Mouse (Mus musculus) cerebellum, adult 8-10 months (tissue): ENCODE measurements at regions not wholly inside any gene's neighbourhood (a gene's known extent, or its start where the extent isn't known, plus 50 kb on each side); places are given as distances from the start of the nearest gene placed in this dataset.
"Not testable (repeated sequence)": the region's sequence is repeated elsewhere in the genome, so short reads cannot be mapped to it uniquely, and the experiment has no call there.

ENCODE experiments used
- DNase-seq: peaks from one replicate; pipeline ENCODE4 v3.0.0; 2022

GRCm38 (mm10) chr4:9724801-9725200 is 1149.5 kb upstream of the 2610301B20Rik start:
- not testable (repeated sequence) for DNase-seq

GRCm38 (mm10) chr4:9737691-9738090 is 1136.6 kb upstream of the 2610301B20Rik start:
- no peak for DNase-seq

- DNase-seq = no peak
These were observed 1126.8 kb upstream of the 2610301B20Rik start for GRCm38 (mm10) chr4:9747411-9747938.

- DNase-seq = no peak
These were observed 1126.2 kb upstream of the 2610301B20Rik start for GRCm38 (mm10) chr4:9748110-9748509.

- DNase-seq = no peak
These were observed 1124.4 kb upstream of the 2610301B20Rik start for GRCm38 (mm10) chr4:9749877-9750276.

GRCm38 (mm10) chr4:9750404-9750803 is 1123.9 kb upstream of the 2610301B20Rik start:
- DNase-seq = no peak

- no peak for DNase-seq
These were observed 1111.0 kb upstream of the 2610301B20Rik start for GRCm38 (mm10) chr4:9763321-9763720.

GRCm38 (mm10) chr4:9769633-9770205 is 1104.6 kb upstream of the 2610301B20Rik start:
- peak; percentile 15 for DNase-seq

GRCm38 (mm10) chr4:9770372-9771102 is 1103.8 kb upstream of the 2610301B20Rik start:
- peak; percentile 48 for DNase-seq

GRCm38 (mm10) chr4:9771103-9771474 is 1103.2 kb upstream of the 2610301B20Rik start:
- DNase-seq = no peak

- no peak for DNase-seq
These were observed 1095.9 kb upstream of the 2610301B20Rik start for GRCm38 (mm10) chr4:9778391-9778790.

GRCm38 (mm10) chr4:9779594-9779993 is 1094.7 kb upstream of the 2610301B20Rik start:
- no peak for DNase-seq

- DNase-seq = peak; percentile 46
These were observed 1094.1 kb upstream of the 2610301B20Rik start for GRCm38 (mm10) chr4:9780179-9780578.

GRCm38 (mm10) chr4:9781318-9781717 is 1093.0 kb upstream of the 2610301B20Rik start:
- DNase-seq = no peak

GRCm38 (mm10) chr4:9787795-9788365 is 1086.4 kb upstream of the 2610301B20Rik start:
- no peak for DNase-seq

- DNase-seq = no peak
These were observed 1083.8 kb upstream of the 2610301B20Rik start for GRCm38 (mm10) chr4:9790478-9790877.
